8 mouse cellular contexts compared by ENCODE assay signal in the genomic region with DNA sequence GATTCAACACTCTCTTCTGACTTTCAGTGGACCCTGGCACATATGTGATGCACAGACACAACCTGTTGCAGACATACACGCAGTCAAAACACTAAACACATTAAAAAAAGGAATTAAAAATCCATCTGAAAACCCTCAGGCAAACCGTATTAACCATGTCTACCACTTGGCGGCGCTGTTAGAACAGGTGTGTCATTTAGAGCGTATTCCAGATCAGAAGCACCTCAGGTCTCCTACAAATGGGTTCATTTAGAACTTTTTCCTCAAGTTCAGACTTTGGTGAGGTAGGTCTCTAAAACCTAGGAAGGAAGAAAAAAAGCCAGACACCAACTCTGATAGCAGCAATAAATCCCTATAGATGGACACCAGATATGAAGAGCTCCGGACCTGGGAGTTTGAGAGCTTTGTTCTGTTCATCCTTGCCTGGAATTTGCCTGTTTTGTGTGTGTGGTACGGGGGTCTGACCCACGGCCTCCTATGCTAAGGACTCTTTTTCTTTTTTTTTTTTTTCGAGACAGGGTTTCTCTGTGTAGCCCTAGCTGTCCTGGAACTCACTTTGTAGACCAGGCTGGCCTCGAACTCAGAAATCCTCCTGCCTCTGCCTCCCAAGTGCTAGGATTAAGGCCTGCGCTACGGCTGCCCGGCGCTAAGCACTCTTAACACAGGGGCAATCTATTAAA. TPM values are rescaled to one million over a fixed set of nuclear protein-coding genes. Genes with fewer than 3 reads are reported as not detected.
DNase-seq lines count a peak whose midpoint lies in the region; ATAC-seq and TF ChIP-seq lines count a peak whose summit lies in the region.

No protein-coding gene starts in this region.

- WGBS in embryonic facial prominence, embryonic 11.5 days, result 37% methylated on average over 14 of the region's 14 CpGs
- WGBS in heart, embryonic 12.5 days, result 30% methylated on average over 14 of the region's 14 CpGs
- 28% methylated on average over 14 of the region's 14 CpGs for WGBS in liver, embryonic 11.5 days
- WGBS in stomach, postnatal 0 days, result 30% methylated on average over 14 of the region's 14 CpGs

- DNase-seq in 416B (ENCODE audit: low read depth), result peak; percentile 81
- peak; percentile 47 for DNase-seq in adrenal gland, adult 8-10 months
- peak; percentile 69 for DNase-seq in embryonic facial prominence, embryonic 11.5 days (ENCODE audit: low spot score)
- DNase-seq in kidney, postnatal 14 days, result peak; percentile 73
- no peak for DNase-seq in liver, embryonic 11.5 days (ENCODE audit: low spot score)
- DNase-seq in natural killer cell, adult 2 months (ENCODE audit: low spot score in 2 of 2), result peak; percentile 69 to 83
- peak; percentile 78 for DNase-seq in stomach, postnatal 0 days (ENCODE audit: low spot score)

- peak overlapping the region; percentile 3; the same call in 1 of the 2 replicates for H3K4me3 ChIP-seq in embryonic facial prominence, embryonic 11.5 days (ENCODE audit: low read depth, low read length)
- peak overlapping the region; percentile 89 for H3K4me3 ChIP-seq in heart, embryonic 12.5 days
- peak overlapping the region; percentile 35 for H3K4me3 ChIP-seq in liver, embryonic 11.5 days (ENCODE audit: low read depth, low read length)
- peak overlapping the region; percentile 22; the same call in 1 of the 2 replicates for H3K4me3 ChIP-seq in stomach, postnatal 0 days (ENCODE audit: low read depth, low read length)

- H3K9ac ChIP-seq in embryonic facial prominence, embryonic 11.5 days (replicated peaks; ENCODE audit: low read length), result peak overlapping the region; percentile 18; the same call in 1 of the 2 replicates
- H3K9ac ChIP-seq in heart, embryonic 12.5 days, result 0 out of 2 replicates have a peak overlapping the region, but pooled peaks have one; percentile 11
- peak overlapping the region; percentile 54 for H3K9ac ChIP-seq in liver, embryonic 11.5 days (ENCODE audit: low read depth, low read length)
- no peak overlapping the region for H3K9ac ChIP-seq in stomach, postnatal 0 days (ENCODE audit: low read length)

- H3K9me3 ChIP-seq in embryonic facial prominence, embryonic 11.5 days (replicated peaks; ENCODE audit: control insufficient read depth, low read length), result no peaks in the 10 kb centered on the region
- H3K9me3 ChIP-seq in heart, embryonic 12.5 days (replicated peaks), result no peaks in the 10 kb centered on the region
- no peaks in the 10 kb centered on the region for H3K9me3 ChIP-seq in liver, embryonic 11.5 days (ENCODE audit: control insufficient read depth, low read length)
- no peaks in the 10 kb centered on the region for H3K9me3 ChIP-seq in stomach, postnatal 0 days (ENCODE audit: control insufficient read depth, low read length)

- peak; percentile 10 for ATAC-seq in embryonic facial prominence, embryonic 11.5 days (replicated peaks; ENCODE audit: insufficient number of reproducible peaks, low FRiP score, low TSS enrichment, low read depth)
- no peak for ATAC-seq in heart, embryonic 12.5 days (ENCODE audit: insufficient number of reproducible peaks, low FRiP score)
- 0 out of 2 replicates have a peak, but pooled peaks have one; percentile 5 for ATAC-seq in liver, embryonic 11.5 days (replicated peaks; ENCODE audit: low FRiP score)
- peak; percentile 2; the same call in 1 of the 2 replicates for ATAC-seq in stomach, postnatal 0 days (ENCODE audit: low FRiP score, low TSS enrichment)

- peak; percentile 86 for TF ChIP-seq CTCF in stomach, postnatal 0 days (IDR thresholded peaks at IDR 0.05; ENCODE audit: low read depth)

- H3K27me3 ChIP-seq in embryonic facial prominence, embryonic 11.5 days (ENCODE audit: control insufficient read depth, insufficient read depth, low read length), result no peaks in the 10 kb centered on the region
- peaks cover 10% of the 10 kb centered on the region for H3K27me3 ChIP-seq in heart, embryonic 12.5 days (replicated peaks)
- H3K27me3 ChIP-seq in liver, embryonic 11.5 days (replicated peaks; ENCODE audit: control insufficient read depth, insufficient read depth, low read length), result no peaks in the 10 kb centered on the region
- no peaks in the 10 kb centered on the region for H3K27me3 ChIP-seq in stomach, postnatal 0 days (ENCODE audit: control insufficient read depth, insufficient read depth, low read length)

- no peak for TF ChIP-seq EP300 in stomach, postnatal 0 days (optimal IDR thresholded peaks at IDR 0.05)

- no peaks in the 10 kb centered on the region for H3K4me1 ChIP-seq in embryonic facial prominence, embryonic 11.5 days (ENCODE audit: control insufficient read depth, insufficient read depth, low read length)
- H3K4me1 ChIP-seq in heart, embryonic 12.5 days (replicated peaks), result peaks cover 19% of the 10 kb centered on the region
- H3K4me1 ChIP-seq in liver, embryonic 11.5 days (replicated peaks; ENCODE audit: control insufficient read depth, insufficient read depth, low read length), result peaks cover 17% of the 10 kb centered on the region
- H3K4me1 ChIP-seq in stomach, postnatal 0 days (replicated peaks; ENCODE audit: control insufficient read depth, insufficient read depth), result no peaks in the 10 kb centered on the region

- no peak overlapping the region for H3K27ac ChIP-seq in embryonic facial prominence, embryonic 11.5 days (replicated peaks; ENCODE audit: low read depth, low read length)
- peak overlapping the region; percentile 74 for H3K27ac ChIP-seq in heart, embryonic 12.5 days (ENCODE audit: poor library complexity, severe bottlenecking)
- peak overlapping the region; percentile 88 for H3K27ac ChIP-seq in liver, embryonic 11.5 days (ENCODE audit: low read depth, low read length)
- H3K27ac ChIP-seq in stomach, postnatal 0 days (replicated peaks), result peak overlapping the region; percentile 74

- H3K36me3 ChIP-seq in embryonic facial prominence, embryonic 11.5 days (replicated peaks; ENCODE audit: control insufficient read depth, insufficient read depth, low read depth, low read length), result 0 out of 2 replicates have a peak, but pooled peaks cover 3% of the 10 kb centered on the region
- peaks cover 3% of the 10 kb centered on the region for H3K36me3 ChIP-seq in heart, embryonic 12.5 days
- H3K36me3 ChIP-seq in liver, embryonic 11.5 days (ENCODE audit: control insufficient read depth, insufficient read depth, low read length), result no peaks in the 10 kb centered on the region; the same call in 1 of the 2 replicates
- no peaks in the 10 kb centered on the region for H3K36me3 ChIP-seq in stomach, postnatal 0 days (ENCODE audit: control insufficient read depth, insufficient read depth, low read length)

- peak overlapping the region; percentile 23 for H3K4me2 ChIP-seq in embryonic facial prominence, embryonic 11.5 days (ENCODE audit: low read depth, low read length)
- peak overlapping the region; percentile 69 for H3K4me2 ChIP-seq in heart, embryonic 12.5 days
- peak overlapping the region; percentile 76 for H3K4me2 ChIP-seq in liver, embryonic 11.5 days
- peak overlapping the region; percentile 58 for H3K4me2 ChIP-seq in stomach, postnatal 0 days (replicated peaks; ENCODE audit: low read depth)

RNA-seq across cellular contexts. Expression of a gene that starts 1.0 kb away (rescaled TPM):
- 10 to 100 TPM; 47.3 to 86.4 (median 66.0) TPM for total RNA-seq in adrenal gland, adult 8-10 months (2022)
- polyA plus RNA-seq in embryonic facial prominence, embryonic 11.5 days (2014; fragmentation: Nextera tagmentation; extraction: Ambion mirVana), result 248 and 256 TPM in 2 replicates
- 139 and 142 TPM in 2 replicates for polyA plus RNA-seq in heart, embryonic 12.5 days (2016; fragmentation: Nextera tagmentation; extraction: Ambion mirVana)
- polyA plus RNA-seq in liver, embryonic 11.5 days (2014; fragmentation: Nextera tagmentation; extraction: Ambion mirVana), result 141 and 149 TPM in 2 replicates
- polyA plus RNA-seq in stomach, postnatal 0 days (2015; fragmentation: Nextera tagmentation; extraction: Ambion mirVana), result 41.4 and 45.2 TPM in 2 replicates

RNA-seq across cellular contexts. Expression of a gene that starts 45.0 kb away (rescaled TPM):
- 10 to 100 TPM; 18.2 to 23.4 (median 19.0) TPM for total RNA-seq in adrenal gland, adult 8-10 months (2022)
- 47.6 and 51.5 TPM in 2 replicates for polyA plus RNA-seq in embryonic facial prominence, embryonic 11.5 days (2014; fragmentation: Nextera tagmentation; extraction: Ambion mirVana)
- polyA plus RNA-seq in heart, embryonic 12.5 days (2016; fragmentation: Nextera tagmentation; extraction: Ambion mirVana), result 23.0 and 25.4 TPM in 2 replicates
- polyA plus RNA-seq in liver, embryonic 11.5 days (2014; fragmentation: Nextera tagmentation; extraction: Ambion mirVana), result 59.2 and 60.2 TPM in 2 replicates
- polyA plus RNA-seq in stomach, postnatal 0 days (2015; fragmentation: Nextera tagmentation; extraction: Ambion mirVana), result 27.9 and 30.8 TPM in 2 replicates

RNA-seq across cellular contexts. Expression of a gene that starts 46.2 kb away (rescaled TPM):
- 100 to 1,000 TPM in 1 of 4 experiments, 10 to 100 TPM in 3; 39.0 to 103 (median 67.3) TPM for total RNA-seq in adrenal gland, adult 8-10 months (2022)
- polyA plus RNA-seq in embryonic facial prominence, embryonic 11.5 days (2014; fragmentation: Nextera tagmentation; extraction: Ambion mirVana), result 86.0 and 89.8 TPM in 2 replicates
- polyA plus RNA-seq in heart, embryonic 12.5 days (2016; fragmentation: Nextera tagmentation; extraction: Ambion mirVana), result 69.1 and 73.6 TPM in 2 replicates
- 57.2 and 61.2 TPM in 2 replicates for polyA plus RNA-seq in liver, embryonic 11.5 days (2014; fragmentation: Nextera tagmentation; extraction: Ambion mirVana)
- polyA plus RNA-seq in stomach, postnatal 0 days (2015; fragmentation: Nextera tagmentation; extraction: Ambion mirVana), result 55.2 and 62.6 TPM in 2 replicates

RNA-seq across cellular contexts. Expression of a gene that starts 54.5 kb away (rescaled TPM):
- under 1 TPM in 1 of 4 experiments, not detected in 3; 0.23 TPM for total RNA-seq in adrenal gland, adult 8-10 months (2022)
- polyA plus RNA-seq in embryonic facial prominence, embryonic 11.5 days (2014; fragmentation: Nextera tagmentation; extraction: Ambion mirVana), result 15.9 and 16.3 TPM in 2 replicates
- polyA plus RNA-seq in heart, embryonic 12.5 days (2016; fragmentation: Nextera tagmentation; extraction: Ambion mirVana), result 0.23 and 0.58 TPM in 2 replicates
- 1.2 and 1.6 TPM in 2 replicates for polyA plus RNA-seq in liver, embryonic 11.5 days (2014; fragmentation: Nextera tagmentation; extraction: Ambion mirVana)
- 84.9 and 90.6 TPM in 2 replicates for polyA plus RNA-seq in stomach, postnatal 0 days (2015; fragmentation: Nextera tagmentation; extraction: Ambion mirVana)

RNA-seq across cellular contexts. Expression of a gene that starts 58.0 kb away (rescaled TPM):
- total RNA-seq in adrenal gland, adult 8-10 months (2022), result 100 to 1,000 TPM; 106 to 132 (median 114) TPM
- polyA plus RNA-seq in embryonic facial prominence, embryonic 11.5 days (2014; fragmentation: Nextera tagmentation; extraction: Ambion mirVana), result 57.1 and 58.0 TPM in 2 replicates
- polyA plus RNA-seq in heart, embryonic 12.5 days (2016; fragmentation: Nextera tagmentation; extraction: Ambion mirVana), result 83.8 and 87.2 TPM in 2 replicates
- 72.7 and 79.5 TPM in 2 replicates for polyA plus RNA-seq in liver, embryonic 11.5 days (2014; fragmentation: Nextera tagmentation; extraction: Ambion mirVana)
- polyA plus RNA-seq in stomach, postnatal 0 days (2015; fragmentation: Nextera tagmentation; extraction: Ambion mirVana), result 76.0 and 78.4 TPM in 2 replicates

Comparison
In these comparisons a context has a peak if more than half of its experiments do, and no peak if none do; other contexts are left out.
1. H3K4me2 ChIP-seq: peak in every context shown above with its lines; median percentile 76 in liver, embryonic 11.5 days; 69 in heart, embryonic 12.5 days; 58 in stomach, postnatal 0 days; 23 in embryonic facial prominence, embryonic 11.5 days.
2. H3K4me3 ChIP-seq: peak in every context shown above with its lines; median percentile 89 in heart, embryonic 12.5 days; 35 in liver, embryonic 11.5 days; 22 in stomach, postnatal 0 days; 3 in embryonic facial prominence, embryonic 11.5 days.